Mouse (Mus musculus) spleen, postnatal 10 days (tissue): ENCODE data around the gene Cav3.
A peak's percentile ranks its signal among the peaks of the same experiment; 100 is the strongest.

Source experiments
- DNase-seq, 2 experiments: peaks; one replicate each; pipeline ENCODE4 v3.0.0; 2021 to 2022; ENCODE audit warnings: low spot score in 2 of 2

The Cav3 gene

GRCm38 (mm10) chr6:112459341-112459749 is at the start of gene Cav3:
Gene Cav3, plus strand, starts transcription at chr6:112459505.
- no peak for DNase-seq

- DNase-seq = no peak
Observed at GRCm38 (mm10) chr6:112419333-112419732, 40.0 kb upstream of the Cav3 start.

- no peak for DNase-seq
Observed at GRCm38 (mm10) chr6:112420883-112421282, 38.4 kb upstream of the Cav3 start.

- DNase-seq = no peak
Observed at GRCm38 (mm10) chr6:112423746-112424501, 35.4 kb upstream of the Cav3 start.

- no peak for DNase-seq
Observed at GRCm38 (mm10) chr6:112426018-112426732, 33.1 kb upstream of the Cav3 start.

- DNase-seq = no peak
Observed at GRCm38 (mm10) chr6:112445675-112446074, 13.6 kb upstream of the Cav3 start.

- no peak for DNase-seq
Observed at GRCm38 (mm10) chr6:112461459-112461858, 2.2 kb downstream of the Cav3 start.

GRCm38 (mm10) chr6:112463331-112463730 is 4.0 kb downstream of the Cav3 start:
- no peak for DNase-seq

GRCm38 (mm10) chr6:112465441-112465840 is 6.1 kb downstream of the Cav3 start:
- DNase-seq = no peak

- DNase-seq = no peak
Observed at GRCm38 (mm10) chr6:112466001-112466400, 6.7 kb downstream of the Cav3 start.

- DNase-seq = no peak
Observed at GRCm38 (mm10) chr6:112471644-112472043, 12.3 kb downstream of the Cav3 start.

GRCm38 (mm10) chr6:112479861-112480260 is 20.6 kb downstream of the Cav3 start:
- DNase-seq = no peak

- no peak for DNase-seq
Observed at GRCm38 (mm10) chr6:112484316-112484715, 25.0 kb downstream of the Cav3 start.

GRCm38 (mm10) chr6:112487993-112488392 is 28.7 kb downstream of the Cav3 start:
- DNase-seq = no peak

GRCm38 (mm10) chr6:112488821-112489180 is 29.5 kb downstream of the Cav3 start:
- DNase-seq = no peak

GRCm38 (mm10) chr6:112489181-112489909 is 30.0 kb downstream of the Cav3 start:
- DNase-seq = no peak

- no peak for DNase-seq
Observed at GRCm38 (mm10) chr6:112489910-112490559, 30.7 kb downstream of the Cav3 start, which contains the start of gene Oxtr. Gene Oxtr, minus strand, starts transcription at chr6:112489943.

- DNase-seq = peak; percentile 45 to 70
Observed at GRCm38 (mm10) chr6:112490625-112491242, 31.4 kb downstream of the Cav3 start.

GRCm38 (mm10) chr6:112491521-112491920 is 32.2 kb downstream of the Cav3 start:
- DNase-seq = no peak

- no peak for DNase-seq
Observed at GRCm38 (mm10) chr6:112492656-112493055, 33.4 kb downstream of the Cav3 start.

GRCm38 (mm10) chr6:112493371-112493770 is 34.1 kb downstream of the Cav3 start:
- DNase-seq = no peak
